Mouse (Mus musculus) embryonic stem cell, embryonic (primary cell): ENCODE results near the gene Pop5.

Experiments used
- CTCF ChIA-PET, 4 experiments: fragments of 300-600 bp in 2 of 4; fragments of 350-600 bp in 2 of 4; sonication (Branson Sonifier 250); formaldehyde crosslinking; loops; one replicate each; lab custom pipeline; 2022; ENCODE audit warnings: inconsistent platforms in 2 of 4; lab: Charles Lee
- POLR2A ChIA-PET, 4 experiments: fragments of 300-600 bp in 2 of 4; fragments of 350-600 bp in 2 of 4; sonication (Branson Sonifier 250); formaldehyde crosslinking; loops; one replicate each; lab custom pipeline; 2022; ENCODE audit warnings: antibody characterized with exemption in 4 of 4, inconsistent platforms in 1 of 4; lab: Charles Lee

Gene Pop5

GRCm38 (mm10) chr5:115233031-115233780 lies 2.4 kb upstream of the Pop5 start:
- ChIA-PET CTCF (interaction anchor here (0.5 to 3.2 kb wide), 17 partner anchors 12 to 254 kb away, joined by 3 to 16 read pairs (median 3); partner anchors contain the start of gene Coq5 (in 1 of the 4)), POLR2A (interaction anchor here in 3 of 4 experiments (0.6 to 4.4 kb wide), 51 partner anchors 9 to 773 kb away, joined by 3 to 35 read pairs (median 4); partner anchors contain the start of genes Cabp1 (in 2 of the 3), Dynll1 (in 1 of the 3), Hnf1a (in 1 of the 3) and Mlec (in 1 of the 3))

- POLR2A ChIA-PET, result interaction anchor here in 3 of 4 experiments (0.7 to 2.1 kb wide), 5 partner anchors 26 to 116 kb away, joined by 3 to 13 read pairs (median 4); partner anchors contain the start of gene Rnf10 (in 1 of the 3)
Measured at GRCm38 (mm10) chr5:115234519-115234918, 1.1 kb upstream of the Pop5 start.

GRCm38 (mm10) chr5:115235323-115235771 lies 289 bp upstream of the Pop5 start:
- ChIA-PET CTCF (interaction anchor here (0.5 to 2.2 kb wide), 42 partner anchors 11 to 1076 kb away, joined by 3 to 15 read pairs (median 4); partner anchors contain the start of genes Cabp1 (in 2 of the 4), Acads (in 1 of the 4) and Rnf10 (in 1 of the 4)), POLR2A (interaction anchor here in 3 of 4 experiments (0.6 to 2.1 kb wide), 33 partner anchors 14 to 256 kb away, joined by 3 to 13 read pairs (median 4); partner anchors contain the start of genes Cabp1 (in 2 of the 3), Coq5 (in 1 of the 3), Dynll1 (in 1 of the 3) and Msi1 (in 1 of the 3))

More at GRCm38 (mm10) chr5:115234519-115234918, 1.1 kb upstream of the Pop5 start:
- CTCF ChIA-PET, result interaction anchor here in 3 of 4 experiments (0.6 to 2.2 kb wide), 4 partner anchors 22 to 127 kb away, joined by 3 to 10 read pairs (median 6); no protein-coding TSS in a partner anchor

- POLR2A ChIA-PET, result interaction anchor here in 3 of 4 experiments (0.7 to 5.1 kb wide), 21 partner anchors 9 to 121 kb away, joined by 3 to 17 read pairs (median 3); partner anchors contain the start of genes Dynll1 (in 2 of the 3), Acads (in 1 of the 3), Coq5 (in 1 of the 3) and Rnf10 (in 1 of the 3)
Measured at GRCm38 (mm10) chr5:115237803-115238728, 2.4 kb downstream of the Pop5 start.

GRCm38 (mm10) chr5:115238729-115239195 lies 3.1 kb downstream of the Pop5 start:
- POLR2A ChIA-PET, result interaction anchor here in 3 of 4 experiments (0.7 to 5.1 kb wide), 20 partner anchors 8 to 121 kb away, joined by 3 to 17 read pairs (median 3); partner anchors contain the start of genes Acads (in 1 of the 3), Coq5 (in 1 of the 3), Dynll1 (in 1 of the 3) and Rnf10 (in 1 of the 3)
- CTCF ChIA-PET, result interaction anchor here in 3 of 4 experiments (0.5 to 1.0 kb wide), 4 partner anchors 48 to 226 kb away, joined by 3 to 8 read pairs (median 3); no protein-coding TSS in a partner anchor

More at GRCm38 (mm10) chr5:115237803-115238728, 2.4 kb downstream of the Pop5 start:
- CTCF ChIA-PET, result interaction anchor here in 2 of 4 experiments (0.5 to 1.0 kb wide), 4 partner anchors 48 to 227 kb away, joined by 3 read pairs; no protein-coding TSS in a partner anchor

- CTCF ChIA-PET, result interaction anchor here in 3 of 4 experiments (0.6 to 1.9 kb wide), 11 partner anchors 10 to 510 kb away, joined by 3 to 5 read pairs (median 4); no protein-coding TSS in a partner anchor
- POLR2A ChIA-PET, result interaction anchor here in 3 of 4 experiments (0.6 to 5.1 kb wide), 23 partner anchors 9 to 242 kb away, joined by 3 to 24 read pairs (median 6); partner anchors contain the start of genes Rnf10 (in 3 of the 3) and Mlec (in 1 of the 3)
Measured at GRCm38 (mm10) chr5:115240191-115240590, 4.6 kb downstream of the Pop5 start.

GRCm38 (mm10) chr5:115255472-115255871 lies 19.8 kb downstream of the Pop5 start:
- CTCF ChIA-PET, result interaction anchor here in 2 of 4 experiments (0.6 to 1.5 kb wide), 2 partner anchors 19 to 1030 kb away, joined by 3 to 5 read pairs; no protein-coding TSS in a partner anchor

GRCm38 (mm10) chr5:115256909-115257546 lies 21.4 kb downstream of the Pop5 start:
- ChIA-PET CTCF (interaction anchor here in 1 of 4 experiments (0.5 kb wide), 1 partner anchor 77 kb away, joined by 3 read pairs; no protein-coding TSS in a partner anchor), POLR2A (interaction anchor here in 3 of 4 experiments (0.6 to 4.7 kb wide), 16 partner anchors 9 to 235 kb away, joined by 3 to 26 read pairs (median 4); partner anchors contain the start of gene Rnf10 (in 2 of the 3))

More at GRCm38 (mm10) chr5:115255472-115255871, 19.8 kb downstream of the Pop5 start:
- POLR2A ChIA-PET, result interaction anchor here in 3 of 4 experiments (0.6 to 4.7 kb wide), 12 partner anchors 9 to 37 kb away, joined by 3 to 26 read pairs (median 5); partner anchors contain the start of gene Rnf10 (in 2 of the 3)

- POLR2A ChIA-PET, result interaction anchor here in 3 of 4 experiments (0.6 to 2.3 kb wide), 26 partner anchors 8 to 506 kb away, joined by 3 to 19 read pairs (median 4); partner anchors contain the start of genes Dynll1 (in 2 of the 3), Acads (in 1 of the 3), Mlec (in 1 of the 3) and Pop5 (in 1 of the 3)
- CTCF ChIA-PET, result interaction anchor here in 3 of 4 experiments (0.5 to 1.0 kb wide), 5 partner anchors 14 to 194 kb away, joined by 3 to 26 read pairs (median 4); no protein-coding TSS in a partner anchor
Measured at GRCm38 (mm10) chr5:115260356-115260755, 24.7 kb downstream of the Pop5 start.

- ChIA-PET POLR2A (interaction anchor here (0.6 to 3.8 kb wide), 24 partner anchors 9 to 281 kb away, joined by 3 to 23 read pairs (median 4); partner anchors contain the start of genes Dynll1 (in 2 of the 4), Rnf10 (in 2 of the 4), Acads (in 1 of the 4) and Mlec (in 1 of the 4)), CTCF (interaction anchor here in 2 of 4 experiments (0.6 kb wide), 2 partner anchors 193 to 657 kb away, joined by 3 to 25 read pairs; no protein-coding TSS in a partner anchor)
Measured at GRCm38 (mm10) chr5:115261141-115261540, 25.5 kb downstream of the Pop5 start.

GRCm38 (mm10) chr5:115261880-115262279 lies 26.2 kb downstream of the Pop5 start:
- ChIA-PET CTCF (interaction anchor here in 1 of 4 experiments (0.6 kb wide), 1 partner anchor 916 kb away, joined by 3 read pairs; no protein-coding TSS in a partner anchor), POLR2A (interaction anchor here in 3 of 4 experiments (0.5 to 3.8 kb wide), 11 partner anchors 10 to 228 kb away, joined by 3 to 31 read pairs (median 5); partner anchors contain the start of genes Rnf10 (in 2 of the 3) and Dynll1 (in 1 of the 3))

- ChIA-PET CTCF (interaction anchor here in 2 of 4 experiments (0.6 to 1.7 kb wide), 4 partner anchors 97 to 917 kb away, joined by 3 to 4 read pairs (median 3); no protein-coding TSS in a partner anchor), POLR2A (interaction anchor here (0.5 to 3.8 kb wide), 14 partner anchors 9 to 275 kb away, joined by 3 to 31 read pairs (median 3); partner anchors contain the start of genes Rnf10 (in 2 of the 4) and Dynll1 (in 1 of the 4))
Measured at GRCm38 (mm10) chr5:115262502-115263291, 27.1 kb downstream of the Pop5 start.

- ChIA-PET CTCF (interaction anchor here in 3 of 4 experiments (0.5 to 1.4 kb wide), 4 partner anchors 83 to 141 kb away, joined by 3 to 6 read pairs (median 4); no protein-coding TSS in a partner anchor), POLR2A (interaction anchor here (0.5 to 3.6 kb wide), 16 partner anchors 8 to 209 kb away, joined by 3 to 17 read pairs (median 5); partner anchors contain the start of gene Pop5 (in 1 of the 4))
Measured at GRCm38 (mm10) chr5:115266340-115266739, 30.7 kb downstream of the Pop5 start.
